Mouse (Mus musculus): ENCODE measurements at regions not wholly inside any gene's neighbourhood (a gene's known extent, or its start where the extent isn't known, plus 50 kb on each side); places are given as distances from the start of the nearest gene placed in this dataset.

DNA sequence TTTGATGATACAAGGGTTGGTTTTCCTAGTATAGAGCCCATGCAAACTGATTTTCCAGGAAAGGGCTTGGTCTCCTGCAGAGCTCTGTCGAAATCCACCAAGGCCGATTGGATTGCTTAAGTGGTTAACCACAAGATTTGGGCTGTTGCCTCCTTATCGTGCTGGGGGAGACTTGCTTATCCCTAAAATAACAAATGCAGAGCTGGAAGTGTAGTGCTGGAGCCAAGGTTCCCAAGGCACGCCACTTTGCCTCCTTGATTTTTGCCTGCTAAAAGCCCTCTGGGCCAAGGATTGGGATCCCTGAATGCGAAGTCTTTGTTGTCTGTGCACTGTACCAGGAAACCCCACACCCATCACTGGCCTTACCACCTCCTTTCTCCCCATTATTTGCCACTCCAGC lies 52.8 kb upstream of the Tmem178 start:
- no peak for DNase-seq (ENCODE audit: low spot score in 2 of 2)

DNA sequence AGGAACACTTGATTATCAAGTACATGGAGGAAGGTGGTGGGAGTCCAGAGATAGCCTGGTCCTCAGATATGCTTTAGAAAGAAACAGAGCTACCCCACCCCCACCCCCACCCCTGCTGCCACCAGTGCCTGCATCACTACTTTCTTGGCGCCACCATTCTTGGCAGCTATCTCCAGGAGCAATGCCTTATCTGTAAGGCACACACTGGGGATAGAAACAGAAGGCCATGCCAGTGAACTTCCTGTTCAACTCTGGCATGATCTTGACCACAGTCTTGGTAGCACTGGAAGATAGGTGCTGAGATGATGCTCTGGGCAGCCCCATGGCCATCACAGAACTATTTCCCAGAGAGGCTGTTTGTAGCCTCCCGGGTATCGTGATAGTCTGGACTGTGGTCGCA lies 55.3 kb upstream of the Tmem178 start:
- no peak for DNase-seq (ENCODE audit: low spot score in 2 of 2)

DNA sequence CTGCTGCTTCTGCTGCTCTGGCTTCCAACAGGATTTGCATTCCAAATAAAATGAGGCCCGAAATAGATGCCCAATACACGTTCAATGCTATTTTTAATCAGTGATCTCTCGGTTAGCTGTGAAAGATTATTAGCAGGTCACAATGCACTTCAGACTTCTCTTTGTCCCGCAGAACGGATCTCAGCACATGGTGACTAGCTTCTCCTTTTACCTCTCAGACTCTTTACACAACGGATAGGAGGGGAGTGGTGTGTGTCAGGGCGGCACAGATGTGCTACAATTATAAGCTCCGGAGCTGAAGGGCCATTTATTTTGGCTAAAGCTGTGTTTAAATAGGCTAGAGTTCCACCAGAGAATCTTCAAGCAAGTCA lies 56.7 kb upstream of the Tmem178 start:
- DNase-seq (ENCODE audit: low spot score in 2 of 2) = no peak

DNA sequence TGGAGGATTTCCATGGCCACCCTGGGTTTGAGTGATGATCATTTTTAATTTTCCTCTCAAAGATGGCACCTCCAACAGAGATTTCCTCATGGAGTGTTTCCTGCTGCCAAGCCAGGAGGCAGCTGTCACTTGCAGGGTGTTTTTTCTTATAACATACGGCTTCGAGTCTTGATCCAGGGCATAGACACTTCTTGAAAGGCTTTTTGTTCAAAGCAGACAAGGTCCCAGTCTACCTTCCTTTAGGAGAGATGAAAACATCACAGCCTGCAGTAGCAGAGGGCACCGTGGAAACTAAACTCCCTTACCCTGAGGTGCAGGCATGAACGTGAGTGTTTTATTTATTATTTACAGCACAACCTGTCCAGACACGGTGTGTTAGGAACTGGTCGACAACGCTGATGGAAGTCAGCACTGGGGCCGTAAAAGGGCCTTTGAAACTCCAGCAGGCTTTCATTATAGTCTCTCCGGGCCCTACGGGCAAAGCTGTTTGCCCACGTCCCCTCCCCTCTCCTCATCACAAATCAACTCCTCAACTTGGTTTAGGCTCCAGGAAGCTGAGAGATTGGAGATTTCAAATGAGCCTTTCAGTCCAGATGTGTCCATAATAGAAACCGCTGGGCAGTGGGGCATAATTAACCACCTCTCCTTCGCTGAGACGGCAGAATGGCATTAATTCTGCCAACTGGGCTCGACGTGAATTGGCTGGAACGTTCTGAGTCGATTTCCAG lies 57.2 kb upstream of the Tmem178 start:
- no peak for DNase-seq (ENCODE audit: low spot score in 2 of 2)

DNA sequence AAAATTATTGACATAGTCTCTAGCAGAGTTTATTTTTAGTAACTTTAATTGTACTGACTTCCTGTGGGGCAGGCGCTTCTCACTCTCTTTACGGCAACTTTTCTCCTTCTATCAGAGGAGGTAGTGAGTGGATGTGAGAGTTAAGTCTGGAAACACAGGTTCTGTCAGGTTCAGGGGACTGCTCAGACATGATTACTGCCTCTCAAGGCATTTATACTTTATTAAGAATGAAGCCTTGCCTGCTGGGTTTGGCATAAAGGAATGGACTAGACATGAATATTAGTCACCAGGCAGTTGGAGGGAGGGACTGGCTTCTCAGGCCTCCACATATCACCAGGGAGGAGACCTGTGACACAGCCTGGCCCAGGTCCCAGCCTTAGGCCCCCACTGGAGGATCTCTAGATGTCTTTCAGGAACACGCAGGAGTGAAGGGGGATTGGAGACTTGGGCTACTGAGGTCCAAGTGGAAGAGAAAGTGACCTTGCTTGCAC lies 58.2 kb upstream of the Tmem178 start:
- DNase-seq (ENCODE audit: low spot score in 2 of 2) = no peak

DNA sequence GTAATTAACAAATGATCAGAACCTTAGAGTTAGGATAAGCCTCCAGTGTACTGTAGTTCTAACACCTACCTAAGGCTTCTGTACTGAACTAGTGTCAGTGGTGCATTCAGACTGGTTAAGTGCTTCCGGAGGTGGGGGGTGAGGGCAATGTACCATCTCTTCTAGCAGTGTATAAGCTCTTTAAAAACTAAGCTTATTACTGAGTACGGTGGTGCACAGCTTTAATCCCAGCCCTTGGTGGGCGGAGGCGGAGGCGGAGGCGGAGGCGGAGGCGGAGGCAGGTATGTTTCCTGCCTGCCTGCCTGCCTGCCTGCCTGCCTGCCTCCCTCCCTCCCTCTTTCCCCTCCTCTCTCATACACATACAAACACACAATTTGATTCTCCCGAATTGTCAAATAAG lies 58.7 kb upstream of the Tmem178 start:
- no peak for DNase-seq (ENCODE audit: low spot score in 2 of 2)

DNA sequence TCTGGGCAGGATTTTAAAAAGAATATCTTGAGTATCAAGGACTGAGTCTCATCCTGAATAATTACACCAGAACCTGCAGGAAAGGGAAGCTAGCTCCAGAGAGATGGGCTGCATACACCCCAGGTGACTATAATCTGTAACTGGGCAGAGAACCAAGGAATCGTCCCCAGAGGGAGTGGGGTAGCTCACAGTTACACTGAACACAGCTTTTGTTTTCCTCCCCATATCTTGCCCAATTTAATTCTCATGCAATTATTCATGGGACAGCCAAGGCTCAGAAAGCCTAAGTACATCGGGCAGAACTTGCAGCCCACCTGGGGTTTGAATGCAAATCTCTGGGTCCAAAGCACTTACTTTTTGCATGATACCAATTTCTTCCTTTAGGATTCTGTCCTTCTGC lies 59.5 kb upstream of the Tmem178 start:
- no peak for DNase-seq (ENCODE audit: low spot score in 2 of 2)

DNA sequence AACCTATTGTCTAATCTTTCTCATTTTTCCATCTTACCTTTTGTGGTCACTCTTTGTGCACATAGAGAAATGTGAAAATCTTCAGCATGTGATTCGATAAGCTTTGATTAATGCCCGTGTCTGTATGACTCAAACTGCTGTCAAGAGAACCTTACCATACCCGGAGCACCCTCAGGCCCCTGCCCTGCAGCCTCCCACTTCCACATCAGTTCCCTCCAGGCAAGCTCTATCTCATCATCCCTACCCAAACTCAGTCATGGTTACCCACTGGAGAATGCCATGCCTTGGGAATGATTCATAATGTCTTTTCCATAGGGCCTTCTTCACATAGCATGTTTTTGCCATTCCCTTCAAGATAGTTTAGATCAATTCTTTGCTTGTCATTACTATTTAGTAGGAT lies 62.0 kb upstream of the Tmem178 start:
- no peak for DNase-seq (ENCODE audit: low spot score in 2 of 2)

DNA sequence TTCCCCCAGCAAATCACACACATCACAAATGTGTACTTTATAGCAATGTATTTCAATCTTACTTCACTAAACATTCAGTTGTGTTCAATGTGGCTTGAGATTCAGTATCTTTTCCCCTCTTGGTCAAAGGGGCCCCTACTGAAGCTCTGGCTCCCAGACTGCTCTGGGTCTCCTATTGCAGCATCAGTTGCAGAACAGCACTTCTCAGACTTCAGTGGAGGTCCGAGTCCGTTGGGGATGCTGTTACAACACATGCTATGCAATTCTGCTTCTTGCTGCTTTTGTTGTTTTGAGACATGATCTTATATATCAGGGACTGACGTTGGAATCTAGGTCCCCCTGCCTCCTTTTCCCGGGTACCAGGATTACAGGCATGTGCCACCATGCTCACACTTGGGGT lies 64.1 kb upstream of the Tmem178 start:
- no peak for DNase-seq (ENCODE audit: low spot score in 2 of 2)

DNA sequence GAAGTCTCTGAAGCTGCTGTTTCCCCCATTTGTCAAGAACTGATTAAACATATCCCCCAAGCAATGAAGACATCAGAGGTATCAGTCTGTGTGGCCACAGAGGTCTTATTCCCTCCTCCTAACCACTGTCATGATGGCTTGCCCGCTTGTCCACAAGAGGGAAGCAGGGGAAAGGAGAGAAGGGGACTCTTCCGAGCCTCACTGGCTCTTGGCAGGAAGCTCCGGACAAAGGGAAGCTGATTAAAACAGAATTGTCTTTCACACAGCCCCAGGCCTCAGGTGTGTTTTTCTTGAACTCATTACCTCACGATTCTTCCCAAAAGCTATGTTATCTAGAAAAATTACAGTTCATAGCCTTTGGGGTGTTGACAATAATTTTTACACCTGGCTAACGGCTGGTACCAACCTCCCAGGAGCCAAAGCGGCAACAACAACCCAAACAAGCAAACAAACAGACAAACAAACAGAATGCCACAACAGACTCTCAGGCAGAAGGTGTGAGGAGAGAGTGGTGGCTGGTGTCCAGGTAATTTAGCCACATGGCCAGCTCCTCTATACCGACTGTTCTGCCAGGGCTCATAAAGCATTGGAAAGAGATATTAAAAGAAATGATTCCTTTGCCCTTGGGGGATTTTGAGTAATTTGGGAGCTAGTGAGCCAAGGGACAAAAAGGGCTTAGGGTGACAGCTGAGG lies 68.9 kb upstream of the Tmem178 start:
- no peak for DNase-seq (ENCODE audit: low spot score in 2 of 2)

DNA sequence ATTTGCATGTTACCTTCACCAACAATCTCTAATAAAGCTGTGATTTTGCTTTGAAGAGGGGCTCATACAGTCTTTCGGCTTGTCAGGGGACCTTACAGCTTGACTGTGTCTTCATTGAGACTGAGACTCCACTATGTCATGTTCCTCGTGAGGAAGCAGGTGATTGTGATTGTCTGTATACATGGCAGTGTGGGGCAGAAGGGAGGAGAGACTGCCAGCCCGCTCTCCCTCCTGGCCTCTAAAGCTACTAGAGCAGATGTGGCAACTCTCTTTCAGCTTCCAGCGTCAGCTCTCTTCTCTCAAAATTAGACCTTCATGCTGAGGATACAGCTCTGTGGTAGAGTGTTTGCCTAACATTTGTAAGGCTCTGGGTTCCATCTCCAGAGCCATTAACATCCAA lies 73.5 kb upstream of the Tmem178 start:
- DNase-seq (ENCODE audit: low spot score in 2 of 2) = no peak

DNA sequence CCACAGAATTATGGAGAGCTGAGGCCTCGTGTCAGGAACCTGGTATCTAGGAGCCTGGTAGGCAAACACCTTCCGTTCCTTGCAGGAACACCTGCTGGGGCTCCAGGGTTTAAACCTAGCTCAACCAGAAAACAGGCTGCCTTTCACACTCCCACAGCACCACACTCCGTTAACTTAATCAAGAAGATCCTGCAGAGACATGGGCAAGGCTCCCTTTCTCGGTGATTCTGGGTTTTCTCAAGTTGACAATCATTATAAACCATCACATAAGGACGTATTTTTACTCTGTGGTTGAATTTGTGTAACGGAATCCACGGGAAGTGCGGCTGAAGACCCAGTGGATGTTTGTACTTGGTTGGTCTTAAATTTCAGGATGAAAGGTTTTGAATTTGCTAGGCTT lies 82.1 kb upstream of the Tmem178 start:
- DNase-seq (ENCODE audit: low spot score in 2 of 2) = no peak

DNA sequence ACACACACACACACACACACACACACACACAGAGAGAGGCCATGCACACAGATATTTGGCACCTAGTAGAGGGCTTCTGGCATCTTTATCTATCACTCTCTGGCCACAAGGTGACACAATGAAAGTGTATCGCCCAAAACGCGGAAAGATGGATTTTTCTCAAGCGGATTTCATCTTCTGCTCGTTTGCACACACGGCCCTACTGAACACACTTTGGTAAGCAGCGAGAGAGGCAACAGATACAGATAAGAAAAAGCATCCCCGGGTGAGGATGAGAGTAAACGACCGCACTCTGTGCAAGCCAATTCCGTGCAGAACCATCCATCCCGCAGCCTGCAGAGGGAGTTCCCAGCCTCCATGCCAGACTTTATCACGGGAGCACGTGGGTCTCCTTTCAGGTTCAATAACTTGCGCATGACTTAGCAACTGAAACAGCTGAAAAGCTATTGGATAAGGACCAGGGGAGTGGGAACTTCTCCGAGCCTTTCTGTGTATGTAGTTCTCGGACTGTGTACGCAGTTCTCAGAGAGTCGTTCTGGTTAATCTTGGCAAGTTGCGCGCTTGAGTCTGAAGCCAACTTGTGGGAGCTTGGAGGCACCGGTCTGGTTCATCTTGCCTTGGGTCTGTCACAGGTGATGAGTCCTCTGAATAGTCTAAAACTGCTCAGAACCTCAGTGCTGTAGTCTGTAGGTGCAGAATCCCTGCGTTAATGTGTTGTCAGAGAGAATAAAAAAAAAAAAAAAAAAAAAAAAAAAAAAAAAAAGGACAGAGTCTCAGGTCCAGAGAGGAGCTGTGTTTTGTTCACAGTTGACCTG lies 97.2 kb upstream of the Tmem178 start:
- DNase-seq (ENCODE audit: low spot score in 2 of 2) = no peak

DNA sequence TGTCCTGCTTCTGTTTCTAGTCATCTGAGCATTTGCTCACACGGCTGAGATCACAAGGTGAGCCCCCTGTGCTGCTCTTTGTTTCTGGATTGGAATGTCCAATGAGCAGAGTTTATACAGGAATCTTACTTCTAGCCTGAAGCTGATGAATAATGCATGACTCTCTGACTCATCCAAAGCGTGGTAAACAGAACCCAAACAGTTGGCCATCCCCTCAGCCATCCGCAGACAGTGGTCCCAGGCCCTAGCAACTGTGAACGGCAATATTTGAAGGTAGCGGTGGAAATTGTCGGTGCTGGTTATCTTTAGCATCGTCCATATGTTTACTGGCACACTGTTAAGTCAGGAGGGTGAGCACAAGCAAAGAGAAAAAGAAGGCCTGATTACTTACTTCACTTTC lies 99.1 kb upstream of the Tmem178 start:
- no peak for DNase-seq (ENCODE audit: low spot score in 2 of 2)

DNA sequence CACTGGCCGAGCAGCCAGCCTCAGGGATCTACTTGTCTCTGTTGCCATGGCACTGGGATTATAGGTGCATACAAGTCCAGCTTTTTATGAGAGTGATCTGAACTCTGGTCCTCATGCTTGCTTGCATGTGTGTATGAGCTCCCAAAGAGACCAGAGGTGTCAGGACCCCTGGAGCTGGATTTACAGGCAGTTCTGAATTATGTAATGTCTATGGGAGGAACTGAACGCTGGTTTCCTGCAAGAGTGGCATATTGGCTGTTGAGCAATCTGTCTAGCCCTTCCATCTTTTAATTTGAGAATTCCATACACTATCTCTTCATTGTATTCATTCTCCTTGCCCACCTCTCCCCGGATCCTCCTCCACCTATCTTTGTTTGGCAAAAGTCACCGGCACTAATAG lies 102.5 kb upstream of the Tmem178 start:
- DNase-seq (ENCODE audit: low spot score in 2 of 2) = no peak

DNA sequence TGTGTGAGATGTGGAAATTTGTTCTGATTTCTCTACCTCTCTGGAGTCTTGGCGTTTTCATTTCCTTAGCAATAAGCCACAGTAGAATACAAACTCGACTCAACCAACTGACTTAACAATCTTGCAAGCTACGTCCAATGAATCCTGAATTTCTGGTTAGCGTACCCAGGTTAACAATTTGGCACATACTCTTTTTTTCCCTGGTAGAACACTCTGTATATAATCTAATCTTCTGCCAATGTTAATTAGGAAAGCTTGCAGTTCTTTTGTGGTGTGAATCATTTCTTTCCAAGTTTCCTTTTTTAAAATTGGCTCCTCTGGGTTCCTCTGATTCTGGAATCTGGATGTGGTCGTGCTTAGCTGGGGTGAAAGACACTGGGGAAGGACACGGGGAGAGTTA lies 103.5 kb upstream of the Tmem178 start:
- no peak for DNase-seq (ENCODE audit: low spot score in 2 of 2)

DNA sequence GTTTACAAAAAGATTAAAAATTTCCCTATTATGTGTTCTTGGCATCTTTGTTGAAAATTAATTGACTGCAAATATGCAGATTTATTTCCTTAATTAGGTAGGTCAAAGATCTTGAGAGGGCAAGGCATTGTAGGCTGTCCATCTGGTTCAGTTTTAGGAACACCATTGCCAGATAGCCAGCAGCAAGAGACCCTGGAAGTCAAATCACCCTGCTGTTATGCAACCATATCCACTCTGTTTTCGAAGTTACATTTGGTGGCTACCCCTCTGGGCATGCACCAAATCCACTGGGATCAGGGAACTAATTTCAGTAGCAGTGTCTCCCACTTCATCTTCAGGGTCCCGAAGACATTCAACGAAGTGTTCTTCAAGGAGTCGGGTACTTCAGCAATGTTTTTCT lies 104.0 kb upstream of the Tmem178 start:
- no peak for DNase-seq (ENCODE audit: low spot score in 2 of 2)

DNA sequence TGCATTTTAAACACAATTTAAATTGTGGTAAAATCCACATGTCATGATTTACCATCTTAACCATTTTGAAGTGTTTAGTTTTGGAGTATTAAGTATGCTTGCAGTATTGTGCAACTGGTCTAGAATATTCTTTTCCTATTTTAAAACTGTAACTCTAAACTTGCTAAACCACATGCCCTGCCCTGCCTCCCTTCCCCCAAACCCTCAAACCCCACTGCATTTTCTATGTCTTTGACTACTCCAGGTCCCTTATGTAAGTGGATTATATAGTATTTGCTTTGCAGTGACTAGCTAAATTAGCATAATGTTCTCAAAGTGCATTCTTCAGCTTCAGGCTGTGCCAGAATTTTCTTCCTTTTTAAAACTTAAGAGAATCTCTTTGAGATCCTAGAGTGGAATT lies 106.4 kb upstream of the Map4k3 start:
- DNase-seq (ENCODE audit: low spot score in 2 of 2) = no peak

DNA sequence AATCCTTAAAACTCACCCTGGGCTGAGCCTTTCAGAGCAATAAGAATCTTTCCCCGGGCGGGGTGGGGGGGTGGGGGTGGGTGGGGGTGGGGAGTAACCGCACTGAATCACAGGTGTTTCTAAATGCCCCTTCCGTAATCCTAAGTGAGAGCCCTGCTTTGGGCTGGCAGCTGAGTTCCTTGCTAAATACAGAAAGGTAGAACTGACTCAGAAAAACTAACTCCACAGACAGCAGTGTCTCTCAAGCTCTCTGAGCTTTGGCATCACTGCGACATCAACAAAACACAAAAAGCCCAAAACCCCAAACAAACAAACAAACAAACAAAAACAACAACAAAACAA lies 105.9 kb upstream of the Map4k3 start:
- no peak for DNase-seq (ENCODE audit: low spot score in 2 of 2)

DNA sequence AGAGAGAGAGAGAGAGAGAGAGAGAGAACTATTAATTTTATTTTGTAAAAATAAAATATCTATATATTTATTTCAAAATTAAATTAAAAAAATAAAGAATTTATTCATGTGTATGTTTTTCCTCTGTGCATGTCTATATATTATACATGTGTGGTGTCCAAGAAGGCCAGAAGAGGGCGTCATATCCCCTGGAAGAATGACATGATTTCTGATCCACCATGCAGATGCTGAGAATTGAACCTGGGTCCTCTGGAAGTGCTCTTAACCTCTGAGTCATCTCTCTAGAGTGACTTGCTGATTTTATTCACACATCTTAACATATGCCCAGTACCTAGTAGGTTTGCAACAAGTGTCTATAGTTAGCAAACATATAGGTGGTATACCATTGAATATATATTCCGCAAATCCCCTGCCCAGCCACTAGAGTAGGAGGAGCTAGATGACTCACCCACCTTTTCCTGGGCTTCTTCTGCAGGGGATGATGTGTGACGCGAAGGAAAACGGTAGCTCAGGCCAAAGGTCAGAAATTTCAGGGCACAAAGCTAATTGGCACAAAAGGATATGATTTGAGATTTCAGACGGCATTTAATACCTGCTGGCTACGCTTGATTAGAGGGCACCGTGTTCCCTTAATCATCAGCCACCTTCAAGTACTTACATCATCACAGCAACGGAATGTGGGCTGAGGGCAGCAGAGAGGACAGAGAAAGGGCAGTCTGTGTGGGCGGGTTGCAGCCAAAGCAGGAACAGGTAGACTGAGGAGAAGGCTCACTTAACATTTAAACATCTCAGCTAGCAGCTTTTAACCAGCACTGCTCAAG lies 105.3 kb upstream of the Map4k3 start:
- DNase-seq (ENCODE audit: low spot score in 2 of 2) = no peak

DNA sequence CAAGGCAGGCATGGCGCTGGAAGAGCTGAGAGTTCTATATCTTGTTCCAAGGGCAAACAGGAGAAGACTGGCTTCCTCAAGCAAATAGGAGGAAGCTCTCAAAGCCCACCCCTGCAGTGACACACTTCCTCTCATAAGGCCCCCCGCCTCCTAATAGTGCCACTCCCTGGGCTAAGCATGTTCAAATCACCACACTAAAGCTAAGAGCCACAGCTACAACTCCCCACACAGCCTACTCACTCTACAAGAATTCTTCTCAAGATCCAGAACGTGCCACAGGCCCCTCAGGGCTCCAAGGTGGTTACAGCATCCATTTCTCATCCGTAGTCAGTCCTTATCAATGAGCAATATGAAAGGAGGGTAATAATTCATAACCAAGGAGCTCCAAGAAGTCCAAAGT lies 103.4 kb upstream of the Map4k3 start:
- no peak for DNase-seq (ENCODE audit: low spot score in 2 of 2)

DNA sequence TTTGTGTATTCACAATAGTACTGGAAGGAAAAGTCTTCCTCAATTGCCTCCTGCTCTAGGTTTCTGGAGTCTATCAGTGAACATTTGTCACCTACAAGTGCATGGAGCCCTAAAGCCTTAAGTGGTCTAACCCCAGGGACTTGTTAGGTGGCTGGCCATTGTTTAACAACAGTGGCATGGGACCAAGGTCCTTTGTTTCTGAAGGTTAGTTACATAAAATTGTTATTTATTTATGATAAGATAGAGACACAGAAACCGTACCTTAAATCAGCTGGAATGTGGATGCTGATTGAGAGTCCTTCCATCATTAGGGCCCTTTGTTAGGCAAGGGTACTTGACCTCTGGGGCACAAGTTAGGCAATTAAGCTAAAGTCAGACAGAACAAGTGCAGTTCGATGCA lies 99.6 kb upstream of the Map4k3 start:
- DNase-seq (ENCODE audit: low spot score in 2 of 2) = no peak
